Mouse (Mus musculus): ENCODE results near the gene Serf2.
"Not testable (repeated sequence)": the region's sequence is repeated elsewhere in the genome, so short reads cannot be mapped to it uniquely, and the experiment has no call there.

Gene Serf2

GRCm38 (mm10) chr2:121447006-121447405 lies 2.0 kb upstream of the Serf2 start:
- in situ Hi-C loops (cut with MboI, MseI), result no loop called here

GRCm38 (mm10) chr2:121448136-121448535 lies 859 bp upstream of the Serf2 start:
- in situ Hi-C loops (cut with MboI, MseI), result no loop called here

GRCm38 (mm10) chr2:121449545-121450011 lies 583 bp downstream of the Serf2 start:
- in situ Hi-C loops (cut with MboI, MseI), result no loop called here

- in situ Hi-C loops (cut with MboI, MseI), result no loop called here
These were observed 1.1 kb downstream of the Serf2 start for GRCm38 (mm10) chr2:121450093-121450492.

GRCm38 (mm10) chr2:121452361-121452760 lies 3.4 kb downstream of the Serf2 start:
- in situ Hi-C loops (cut with MboI, MseI), result no loop called here

- in situ Hi-C loops (cut with MboI, MseI), result no loop called here
These were observed 4.0 kb downstream of the Serf2 start, which contains the start of gene Hypk for GRCm38 (mm10) chr2:121452990-121453389. TSS of gene Hypk (plus strand) at chr2:121453290.

GRCm38 (mm10) chr2:121453917-121454316 lies 4.9 kb downstream of the Serf2 start:
- in situ Hi-C loops (cut with MboI, MseI), result no loop called here

- in situ Hi-C loops (cut with MboI, MseI), result no loop called here
These were observed 6.5 kb downstream of the Serf2 start for GRCm38 (mm10) chr2:121455534-121455933.

GRCm38 (mm10) chr2:121456692-121457642 lies 8.0 kb downstream of the Serf2 start, which contains the start of gene Serinc4:
TSS of gene Serinc4 (minus strand) at chr2:121456781.
- in situ Hi-C loops (cut with MboI, MseI), result no loop called here

- in situ Hi-C loops (cut with MboI, MseI), result no loop called here
These were observed 11.1 kb downstream of the Serf2 start for GRCm38 (mm10) chr2:121460071-121460470.

GRCm38 (mm10) chr2:121468982-121469381 lies 20.0 kb downstream of the Serf2 start:
- in situ Hi-C loops (cut with MboI, MseI), result not testable (repeated sequence)

- in situ Hi-C loops (cut with MboI, MseI), result loop anchor here (5.0 kb wide), 1 partner anchor 35 kb away; the partner anchor contains the start of genes Mfap1a and Wdr76
These were observed 23.8 kb downstream of the Serf2 start for GRCm38 (mm10) chr2:121472783-121473182.

GRCm38 (mm10) chr2:121473301-121474179 lies 24.5 kb downstream of the Serf2 start, which contains the start of gene Mfap1b:
TSS of gene Mfap1b (minus strand) at chr2:121474067.
- in situ Hi-C loops (cut with MboI, MseI), result loop anchor here (5.0 kb wide), 1 partner anchor 34 kb away; the partner anchor contains the start of genes Mfap1a and Wdr76

GRCm38 (mm10) chr2:121474180-121474535 lies 25.2 kb downstream of the Serf2 start:
- in situ Hi-C loops (cut with MboI, MseI), result loop anchor here (5.0 kb wide), 1 partner anchor 33 kb away; the partner anchor contains the start of genes Mfap1a and Wdr76

GRCm38 (mm10) chr2:121475306-121475705 lies 26.3 kb downstream of the Serf2 start:
- in situ Hi-C loops (cut with MboI, MseI), result not testable (repeated sequence)

- in situ Hi-C loops (cut with MboI, MseI), result no loop called here
These were observed 28.7 kb downstream of the Serf2 start for GRCm38 (mm10) chr2:121477491-121478266.

GRCm38 (mm10) chr2:121480498-121480897 lies 31.5 kb downstream of the Serf2 start:
- in situ Hi-C loops (cut with MboI, MseI), result no loop called here

GRCm38 (mm10) chr2:121480916-121481315 lies 31.9 kb downstream of the Serf2 start:
- in situ Hi-C loops (cut with MboI, MseI), result not testable (repeated sequence)

GRCm38 (mm10) chr2:121483576-121483975 lies 34.6 kb downstream of the Serf2 start:
- in situ Hi-C loops (cut with MboI, MseI), result no loop called here

GRCm38 (mm10) chr2:121484403-121484802 lies 35.4 kb downstream of the Serf2 start:
- in situ Hi-C loops (cut with MboI, MseI), result not testable (repeated sequence)

GRCm38 (mm10) chr2:121501550-121501949 lies 52.6 kb downstream of the Serf2 start:
- in situ Hi-C loops (cut with MboI, MseI), result not testable (repeated sequence)

Data from T-helper 2 cell (primary cell).